Mouse (Mus musculus) erythroblast, adult 5-6 weeks (primary cell): ENCODE results near the gene Lce3a. TPM values are rescaled to one million over a fixed set of nuclear protein-coding genes. Genes with fewer than 3 reads are reported as not detected.

Source experiments
- ATAC-seq: replicated peaks from 2 replicates; pipeline ENCODE4 v1.8.0; 2016; ENCODE audit warnings: moderate number of reproducible peaks, mild to moderate bottlenecking, moderate TSS enrichment, inconsistent platforms; ENCODE audit not compliant: poor library complexity, low FRiP score, severe bottlenecking
- total RNA-seq, 2 experiments: library from RNA; stranded (forward) in 1 of 2; stranded (reverse) in 1 of 2; fragments of 150-400 nt in 1 of 2; fragments of 200-764, 138-1000 nt in 1 of 2; gene quantifications; 2 replicates each; pipeline versions ENCODE4 v1.2.3 to v1.2.4; 2015 to 2017; ENCODE audit warnings: low replicate concordance in 2 of 2

Gene Lce3a
- not detected in 2 replicates for total RNA-seq (2015; ENCODE audit: low replicate concordance)
- total RNA-seq (2017; ENCODE audit: low replicate concordance) = not detected in 2 replicates

DNA sequence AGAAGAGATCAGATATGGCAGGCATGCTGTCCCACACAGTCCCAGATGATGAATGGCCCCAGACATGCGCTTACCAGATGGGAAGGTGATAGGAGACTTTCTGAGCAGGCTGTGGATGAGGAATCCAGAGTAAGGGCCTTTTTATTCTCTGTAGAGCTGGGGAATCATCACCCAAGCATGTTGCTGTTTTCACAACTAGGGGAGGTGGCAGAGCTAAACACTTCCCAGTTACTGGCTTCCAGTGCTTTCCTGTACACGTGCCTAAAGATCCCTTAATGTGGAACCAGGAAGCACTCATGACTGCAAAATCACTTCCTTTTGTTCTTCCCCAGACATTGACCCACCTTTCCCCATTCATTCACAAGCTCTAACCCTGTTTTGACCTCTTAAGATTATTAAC lies at the start of gene Lce3a:
TSS of gene Lce3a (minus strand) at position 101 of the 400 bp plus-strand sequence.
- ATAC-seq = no peak

DNA sequence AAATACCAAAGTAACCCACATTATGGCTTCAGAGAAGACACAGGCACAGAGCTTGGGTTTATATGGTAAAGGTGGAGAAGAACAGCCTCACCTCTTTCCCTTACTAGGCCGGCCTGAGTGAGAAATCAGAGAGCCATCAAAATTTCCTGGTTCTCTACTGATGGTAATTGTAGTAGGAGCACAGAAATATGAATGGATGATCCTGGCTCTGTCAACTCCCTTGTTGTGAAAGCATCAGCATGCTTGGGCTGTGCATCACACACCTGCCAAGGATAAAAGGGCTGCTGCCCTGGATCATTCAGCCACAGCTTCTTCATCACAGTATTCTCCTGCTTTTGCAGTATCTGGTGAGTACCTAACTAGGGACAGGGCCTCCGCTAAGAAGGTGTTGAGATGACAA lies 40.7 kb upstream of the Lce3a start, which contains the start of gene Lce3e:
TSS of gene Lce3e (plus strand) at position 301 of the 400 bp plus-strand sequence.
- no peak for ATAC-seq

DNA sequence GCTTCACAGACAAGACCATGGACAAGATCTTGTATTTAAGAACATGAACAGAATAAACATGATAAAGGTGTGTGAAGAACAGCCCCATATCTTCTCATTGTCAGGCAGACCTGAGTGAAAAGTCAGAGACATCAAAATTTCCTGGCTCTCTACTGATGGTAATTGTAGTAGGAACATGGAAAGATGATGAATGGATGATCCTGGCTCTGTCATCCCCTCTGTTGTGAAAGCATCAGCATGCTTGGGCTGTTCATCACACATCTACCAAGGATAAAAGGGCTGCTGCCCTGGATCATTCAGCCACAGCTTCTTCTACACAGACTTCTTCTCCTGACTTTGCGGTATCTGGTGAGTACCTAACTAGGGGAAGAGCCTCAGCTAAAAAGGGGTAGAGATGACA lies 31.1 kb upstream of the Lce3a start, which contains the start of gene Lce3d:
TSS of gene Lce3d (plus strand) at position 301 of the 400 bp plus-strand sequence.
- no peak for ATAC-seq

DNA sequence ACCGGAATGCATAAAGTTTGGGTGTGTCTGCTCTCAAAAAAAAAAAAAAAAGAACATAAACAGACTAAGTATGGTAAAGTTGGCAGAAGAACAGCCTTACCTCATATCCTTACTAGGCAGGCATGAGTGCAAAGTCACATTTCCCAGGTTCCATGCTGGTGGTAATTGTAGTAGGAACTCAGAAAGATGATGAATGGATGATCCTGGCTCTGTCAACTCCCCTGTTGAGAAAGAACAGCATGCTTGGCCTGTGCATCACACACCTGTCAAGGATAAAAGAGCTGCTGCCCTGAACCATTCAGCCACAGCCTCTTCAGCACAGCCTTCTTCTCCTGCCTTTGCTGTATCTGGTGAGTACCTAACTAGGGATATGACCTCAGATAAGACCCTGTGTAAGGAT lies 18.2 kb upstream of the Lce3a start, which contains the start of gene Lce3c:
TSS of gene Lce3c (plus strand) at position 301 of the 400 bp plus-strand sequence.
- no peak for ATAC-seq

DNA sequence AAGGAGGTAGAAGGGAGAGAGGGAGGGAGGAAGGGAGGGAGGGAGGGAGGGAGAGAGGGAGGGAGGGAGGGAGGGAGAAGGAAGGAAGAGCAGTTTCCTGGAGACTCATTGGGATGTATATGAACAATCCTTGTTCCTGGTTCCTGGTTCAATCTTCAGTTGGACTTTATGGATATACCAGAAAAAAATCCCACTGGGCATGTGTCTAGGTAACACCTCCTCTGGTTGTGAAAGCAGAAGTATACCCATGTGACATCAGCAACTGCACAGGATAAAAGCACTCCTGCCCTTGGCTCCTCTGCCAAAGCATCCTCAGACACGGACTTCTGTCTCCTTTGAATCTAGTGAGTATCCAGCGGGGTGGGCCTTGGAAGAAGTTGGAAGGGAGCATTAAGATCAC lies 6.6 kb upstream of the Lce3a start, which contains the start of gene Lce3b:
TSS of gene Lce3b (plus strand) at position 301 of the 400 bp plus-strand sequence.
- ATAC-seq = no peak

DNA sequence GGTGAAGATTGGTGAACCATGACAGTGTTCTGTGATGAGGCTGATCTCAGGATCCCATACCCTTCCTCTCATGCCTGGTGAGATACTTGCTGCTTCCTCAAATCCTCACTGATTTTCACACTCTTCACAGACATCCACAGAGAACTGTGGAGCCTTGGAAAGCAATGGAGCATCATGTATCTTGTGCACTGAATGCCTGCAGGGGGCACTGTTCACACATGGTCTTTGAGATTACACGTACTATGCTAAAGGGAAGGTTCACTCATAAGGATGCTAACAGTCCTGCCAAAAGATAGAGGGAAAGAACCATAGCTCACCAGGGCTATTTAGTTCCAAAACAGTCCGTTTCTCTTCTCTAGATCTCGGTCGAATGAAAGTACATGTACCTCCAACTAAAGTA lies 5.7 kb downstream of the Lce3a start:
- ATAC-seq = no peak

DNA sequence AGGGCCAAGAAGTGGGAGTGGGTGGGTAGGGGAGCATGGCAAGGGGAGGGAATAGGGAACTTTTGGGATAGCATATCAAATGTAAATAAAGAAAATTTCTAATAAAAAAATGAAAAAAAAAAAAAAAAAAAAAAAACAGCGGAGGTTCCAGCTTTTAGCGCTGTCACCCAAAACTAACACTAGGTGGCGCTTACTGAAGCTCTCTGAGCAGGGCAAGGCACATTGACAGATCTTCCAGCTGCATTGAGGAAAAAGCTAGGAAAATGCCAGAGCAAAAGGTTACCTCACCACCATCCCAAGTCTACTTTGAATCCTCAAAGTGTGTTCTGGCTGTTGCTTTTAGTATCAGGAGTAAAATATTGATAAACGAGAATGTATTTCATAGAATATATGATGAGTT lies 18.5 kb downstream of the Lce3a start:
- no peak for ATAC-seq

DNA sequence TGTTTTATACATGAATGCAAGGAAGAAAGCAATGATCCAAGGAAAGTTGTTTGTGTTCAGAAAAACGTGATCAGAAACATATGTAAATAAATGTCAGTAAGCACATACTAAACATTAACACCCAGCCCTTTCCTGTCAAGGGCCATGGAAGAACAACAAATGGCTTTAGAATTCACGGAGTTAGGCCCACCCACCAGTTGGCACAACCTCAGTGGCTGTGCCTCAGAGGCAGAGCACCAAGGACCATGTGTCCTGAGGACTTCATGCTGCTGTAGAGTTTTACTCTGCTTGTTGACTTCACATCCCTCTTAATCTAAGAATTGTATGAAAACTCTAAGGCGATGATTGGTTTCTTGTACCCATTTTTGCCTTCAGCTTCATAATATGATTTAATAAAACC lies 20.8 kb downstream of the Lce3a start:
- ATAC-seq = no peak

DNA sequence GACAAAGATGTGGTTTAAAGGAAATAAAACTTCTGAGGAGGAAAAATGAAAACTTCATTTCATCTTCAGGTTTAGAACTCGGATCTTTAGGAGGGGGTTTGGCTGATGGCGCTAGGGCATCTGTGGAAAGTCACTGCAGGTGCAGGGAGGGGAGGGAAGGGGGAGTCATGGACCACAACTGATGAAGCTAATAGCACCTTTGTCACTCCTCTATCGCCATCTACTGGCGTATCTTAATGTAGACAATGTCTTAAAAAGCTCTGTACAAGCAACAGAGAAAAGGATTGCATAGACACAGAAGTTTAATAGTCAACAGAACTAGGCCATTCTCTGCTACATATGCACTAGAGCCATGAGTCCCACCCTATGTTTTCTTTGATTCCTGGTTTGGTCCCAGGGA lies 22.4 kb downstream of the Lce3a start:
- no peak for ATAC-seq

DNA sequence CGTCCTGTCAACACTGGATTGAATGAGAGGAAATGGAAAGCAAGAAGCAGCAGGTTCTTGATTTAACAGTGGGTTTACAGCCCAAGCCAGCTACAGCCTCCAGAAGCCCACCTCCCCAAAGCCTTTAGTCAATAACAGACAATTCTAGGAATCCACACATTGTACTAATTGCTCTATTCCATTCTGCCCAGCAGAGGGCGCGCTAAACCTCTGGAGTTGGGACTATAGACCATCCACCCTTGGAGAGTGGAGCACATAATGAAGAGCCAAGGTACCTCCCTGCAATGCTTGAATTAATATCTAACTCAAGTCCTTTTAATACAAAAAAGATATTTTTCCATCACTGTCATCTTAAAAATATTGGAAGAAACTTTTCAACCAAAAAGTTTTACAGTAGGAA lies 23.0 kb downstream of the Lce3a start:
- no peak for ATAC-seq

DNA sequence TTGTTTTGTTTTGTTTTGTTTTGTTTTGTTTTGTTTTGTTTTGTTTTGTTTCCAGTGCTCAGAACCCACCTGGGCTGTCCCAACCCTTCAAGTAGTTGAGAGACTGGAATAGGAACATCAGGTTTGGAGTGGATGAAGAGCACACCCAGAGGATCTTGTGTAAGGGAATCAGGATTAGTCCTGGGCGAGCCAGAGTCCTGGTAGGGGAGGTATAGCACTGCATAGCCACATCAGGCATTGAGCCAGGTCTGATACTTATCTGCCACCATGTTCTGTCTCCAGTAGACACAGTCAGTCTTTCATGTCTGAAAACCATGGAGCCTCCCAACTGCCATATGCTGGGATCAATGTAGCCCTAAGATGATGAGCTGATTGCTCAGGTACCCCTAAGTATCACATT lies 31.5 kb downstream of the Lce3a start:
- no peak for ATAC-seq

DNA sequence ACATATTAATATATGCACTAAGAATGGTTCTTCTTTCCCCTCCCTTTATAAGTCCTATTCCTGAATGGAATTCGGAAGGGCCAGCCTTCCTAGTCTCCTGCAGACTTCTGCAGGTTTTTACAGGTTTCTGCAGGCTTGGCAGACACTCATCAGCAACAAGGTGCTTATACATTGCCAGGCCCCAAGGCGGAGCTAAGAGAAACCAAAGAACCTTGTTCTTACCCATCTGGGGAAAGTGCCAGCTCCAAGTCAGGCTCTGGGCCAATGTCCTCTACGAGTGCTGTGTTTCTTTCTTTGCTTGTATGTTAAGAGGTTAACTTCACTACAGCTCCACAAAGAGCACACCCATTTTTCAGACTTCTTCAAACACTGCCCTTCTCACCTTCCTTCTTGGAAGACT lies 32.0 kb downstream of the Lce3a start:
- ATAC-seq = no peak

Other genes with a start within 250 kb of the Lce3a start
- gene Lce1c, start 247.0 kb downstream of the Lce3a start, total RNA-seq (2015; ENCODE audit: low replicate concordance) = not detected in 2 replicates
- gene Lce1c, start 247.0 kb downstream of the Lce3a start, total RNA-seq (2017; ENCODE audit: low replicate concordance) = not detected in 2 replicates
- gene Lce1d, start 239.0 kb downstream of the Lce3a start, total RNA-seq (2015; ENCODE audit: low replicate concordance) = not detected in 2 replicates
- gene Lce1d, start 239.0 kb downstream of the Lce3a start, total RNA-seq (2017; ENCODE audit: low replicate concordance) = not detected in 2 replicates
- gene Lce1e, start 217.2 kb downstream of the Lce3a start, total RNA-seq (2015; ENCODE audit: low replicate concordance) = not detected in 2 replicates
- not detected in 2 replicates for gene Lce1e, start 217.2 kb downstream of the Lce3a start, total RNA-seq (2017; ENCODE audit: low replicate concordance)
- gene Lce1f, start 205.9 kb downstream of the Lce3a start, total RNA-seq (2015; ENCODE audit: low replicate concordance) = not detected in 2 replicates
- gene Lce1f, start 205.9 kb downstream of the Lce3a start, total RNA-seq (2017; ENCODE audit: low replicate concordance) = not detected in 2 replicates
- not detected in 2 replicates for gene Gm38119, start 187.1 kb downstream of the Lce3a start, total RNA-seq (2015; ENCODE audit: low replicate concordance)
- not detected in 2 replicates for gene Gm38119, start 187.1 kb downstream of the Lce3a start, total RNA-seq (2017; ENCODE audit: low replicate concordance)
- not detected in 2 replicates for gene Lce1g, start 173.9 kb downstream of the Lce3a start, total RNA-seq (2015; ENCODE audit: low replicate concordance)
- gene Lce1g, start 173.9 kb downstream of the Lce3a start, total RNA-seq (2017; ENCODE audit: low replicate concordance) = not detected in 2 replicates
- gene Lce1h, start 161.2 kb downstream of the Lce3a start, total RNA-seq (2015; ENCODE audit: low replicate concordance) = not detected in 2 replicates
- not detected in 2 replicates for gene Lce1h, start 161.2 kb downstream of the Lce3a start, total RNA-seq (2017; ENCODE audit: low replicate concordance)
- gene Lce1i, start 147.3 kb downstream of the Lce3a start, total RNA-seq (2015; ENCODE audit: low replicate concordance) = not detected in 2 replicates
- gene Lce1i, start 147.3 kb downstream of the Lce3a start, total RNA-seq (2017; ENCODE audit: low replicate concordance) = not detected in 2 replicates
- not detected in 2 replicates for gene Lce1j, start 135.7 kb downstream of the Lce3a start, total RNA-seq (2015; ENCODE audit: low replicate concordance)
- gene Lce1j, start 135.7 kb downstream of the Lce3a start, total RNA-seq (2017; ENCODE audit: low replicate concordance) = not detected in 2 replicates
- gene Lce1k, start 118.3 kb downstream of the Lce3a start, total RNA-seq (2015; ENCODE audit: low replicate concordance) = not detected in 2 replicates
- not detected in 2 replicates for gene Lce1k, start 118.3 kb downstream of the Lce3a start, total RNA-seq (2017; ENCODE audit: low replicate concordance)
- not detected in 2 replicates for gene Kprp, start 99.0 kb downstream of the Lce3a start, total RNA-seq (2015; ENCODE audit: low replicate concordance)
- gene Kprp, start 99.0 kb downstream of the Lce3a start, total RNA-seq (2017; ENCODE audit: low replicate concordance) = not detected in 2 replicates
- gene Lce1l, start 74.9 kb downstream of the Lce3a start, total RNA-seq (2015; ENCODE audit: low replicate concordance) = not detected in 2 replicates
- gene Lce1l, start 74.9 kb downstream of the Lce3a start, total RNA-seq (2017; ENCODE audit: low replicate concordance) = not detected in 2 replicates
- gene 2310050C09Rik, start 56.0 kb downstream of the Lce3a start, total RNA-seq (2015; ENCODE audit: low replicate concordance) = not detected in 2 replicates
- not detected in 2 replicates for gene 2310050C09Rik, start 56.0 kb downstream of the Lce3a start, total RNA-seq (2017; ENCODE audit: low replicate concordance)
- gene Lce3b, start 6.7 kb upstream of the Lce3a start, total RNA-seq (2015; ENCODE audit: low replicate concordance) = not detected in 2 replicates
- not detected in 2 replicates for gene Lce3b, start 6.7 kb upstream of the Lce3a start, total RNA-seq (2017; ENCODE audit: low replicate concordance)
- not detected in 2 replicates for gene Lce3c, start 18.3 kb upstream of the Lce3a start, total RNA-seq (2015; ENCODE audit: low replicate concordance)
- not detected in 2 replicates for gene Lce3c, start 18.3 kb upstream of the Lce3a start, total RNA-seq (2017; ENCODE audit: low replicate concordance)
- gene Lce3d, start 31.2 kb upstream of the Lce3a start, total RNA-seq (2015; ENCODE audit: low replicate concordance) = not detected in 2 replicates
- not detected in 2 replicates for gene Lce3d, start 31.2 kb upstream of the Lce3a start, total RNA-seq (2017; ENCODE audit: low replicate concordance)
- not detected in 2 replicates for gene Lce3e, start 40.8 kb upstream of the Lce3a start, total RNA-seq (2015; ENCODE audit: low replicate concordance)
- not detected in 2 replicates for gene Lce3e, start 40.8 kb upstream of the Lce3a start, total RNA-seq (2017; ENCODE audit: low replicate concordance)
- not detected in 2 replicates for gene Lce3f, start 66.0 kb upstream of the Lce3a start, total RNA-seq (2015; ENCODE audit: low replicate concordance)
- not detected in 2 replicates for gene Lce3f, start 66.0 kb upstream of the Lce3a start, total RNA-seq (2017; ENCODE audit: low replicate concordance)
- gene Crct1, start 89.5 kb upstream of the Lce3a start, total RNA-seq (2015; ENCODE audit: low replicate concordance) = not detected in 2 replicates
- gene Crct1, start 89.5 kb upstream of the Lce3a start, total RNA-seq (2017; ENCODE audit: low replicate concordance) = not detected in 2 replicates
- gene Lce1m, start 92.8 kb upstream of the Lce3a start, total RNA-seq (2015; ENCODE audit: low replicate concordance) = not detected in 2 replicates
- not detected in 2 replicates for gene Lce1m, start 92.8 kb upstream of the Lce3a start, total RNA-seq (2017; ENCODE audit: low replicate concordance)
- not detected in 2 replicates for gene Gm4858, start 142.6 kb upstream of the Lce3a start, total RNA-seq (2015; ENCODE audit: low replicate concordance)
- gene Gm4858, start 142.6 kb upstream of the Lce3a start, total RNA-seq (2017; ENCODE audit: low replicate concordance) = not detected in 2 replicates
- gene Crnn, start 218.6 kb upstream of the Lce3a start, total RNA-seq (2015; ENCODE audit: low replicate concordance) = not detected in 2 replicates
- not detected in 2 replicates for gene Crnn, start 218.6 kb upstream of the Lce3a start, total RNA-seq (2017; ENCODE audit: low replicate concordance)